16 mouse cellular contexts compared by ENCODE assay signal in genomic region chr6:48565693-48566310, GRCm38 (mm10). TPM values are rescaled to one million over a fixed set of nuclear protein-coding genes. Genes with fewer than 3 reads are reported as not detected.
A peak's percentile ranks its signal among the peaks of the same experiment; 100 is the strongest.
DNase-seq lines count a peak whose midpoint lies in the region; ATAC-seq and TF ChIP-seq lines count a peak whose summit lies in the region.
"Had no signal": no experiment of that assay in that cellular context is flagged by ENCODE, and none has a peak within 500 bp of the region (broad histone marks: within the 10 kb centered on the region; RNA-seq: fewer than 3 reads in every experiment).

No protein-coding gene starts in this region.

- DNase-seq in heart, embryonic 10.5 days (ENCODE audit: low spot score) = no peak
- no peak for DNase-seq in lung, postnatal 0 days (ENCODE audit: low spot score)
- DNase-seq in lung, adult 18-20 months = no peak
- DNase-seq in limb, embryonic 14.5 days (ENCODE audit: low spot score) = no peak
- no peak for DNase-seq in thymus, adult 18-20 months
- DNase-seq: embryo, embryonic 11 days; liver; lung, adult 2 months; thymus, postnatal 36 days had no signal

- TF ChIP-seq POLR2A in limb, embryonic 14.5 days (IDR thresholded peaks at IDR 0.05; ENCODE audit: borderline replicate concordance, extremely low read depth, insufficient read depth, insufficient read length) = no peak

- H3K9me3 ChIP-seq in heart, embryonic 12.5 days (replicated peaks) = no peaks in the 10 kb centered on the region
- no peaks in the 10 kb centered on the region; the same call in 1 of the 2 replicates for H3K9me3 ChIP-seq in heart, embryonic 10.5 days
- H3K9me3 ChIP-seq in intestine, embryonic 16.5 days (ENCODE audit: control insufficient read depth, low read length) = no peaks in the 10 kb centered on the region
- H3K9me3 ChIP-seq in intestine, embryonic 15.5 days = no peaks in the 10 kb centered on the region
- H3K9me3 ChIP-seq in lung, postnatal 0 days (ENCODE audit: low read length) = no peaks in the 10 kb centered on the region
- H3K9me3 ChIP-seq in limb, embryonic 14.5 days (ENCODE audit: control insufficient read depth, low read length) = no peaks in the 10 kb centered on the region
- H3K9me3 ChIP-seq: forebrain, embryonic 15.5 days had no signal

- WGBS in heart, embryonic 12.5 days = 84% methylated on average over 4 of the region's 4 CpGs
- WGBS in heart, embryonic 10.5 days = 92% methylated on average over 4 of the region's 4 CpGs
- 72% methylated on average over 4 of the region's 4 CpGs for WGBS in intestine, embryonic 16.5 days
- 73% methylated on average over 4 of the region's 4 CpGs for WGBS in intestine, embryonic 15.5 days
- WGBS in lung, postnatal 0 days = 89% methylated on average over 4 of the region's 4 CpGs
- WGBS in limb, embryonic 14.5 days = 75% methylated on average over 4 of the region's 4 CpGs

- H3K9ac ChIP-seq in heart, embryonic 12.5 days = no peak overlapping the region
- H3K9ac ChIP-seq in intestine, embryonic 16.5 days (ENCODE audit: low read depth, low read length) = no peak overlapping the region
- H3K9ac ChIP-seq in intestine, embryonic 15.5 days = no peak overlapping the region
- no peak overlapping the region for H3K9ac ChIP-seq in lung, postnatal 0 days (replicated peaks; ENCODE audit: low read depth)
- H3K9ac ChIP-seq in limb, embryonic 14.5 days (ENCODE audit: low read depth, low read length, severe bottlenecking) = no peak overlapping the region
- H3K9ac ChIP-seq: forebrain, embryonic 15.5 days had no signal

- no peak for ATAC-seq in heart, embryonic 12.5 days (ENCODE audit: insufficient number of reproducible peaks, low FRiP score)
- peak; percentile 12; the same call in 1 of the 2 replicates for ATAC-seq in intestine, embryonic 16.5 days
- ATAC-seq in intestine, embryonic 15.5 days = no peak
- peak; percentile 17; the same call in 1 of the 2 replicates for ATAC-seq in lung, postnatal 0 days
- ATAC-seq in limb, embryonic 14.5 days (ENCODE audit: low FRiP score, low read depth) = peak; percentile 24; the same call in 1 of the 2 replicates
- ATAC-seq: forebrain, embryonic 15.5 days; hindbrain, postnatal 0 days had no signal

- H3K27me3 ChIP-seq in heart, embryonic 12.5 days (replicated peaks) = no peaks in the 10 kb centered on the region
- H3K27me3 ChIP-seq in heart, embryonic 10.5 days (ENCODE audit: insufficient read depth, poor library complexity, severe bottlenecking) = no peaks in the 10 kb centered on the region
- H3K27me3 ChIP-seq in intestine, embryonic 16.5 days (replicated peaks; ENCODE audit: control insufficient read depth, insufficient read depth, low read length) = no peaks in the 10 kb centered on the region
- no peaks in the 10 kb centered on the region for H3K27me3 ChIP-seq in intestine, embryonic 15.5 days (replicated peaks)
- H3K27me3 ChIP-seq in lung, postnatal 0 days (replicated peaks; ENCODE audit: insufficient read depth, low read length) = no peaks in the 10 kb centered on the region
- H3K27me3 ChIP-seq in limb, embryonic 14.5 days (ENCODE audit: control insufficient read depth, insufficient read depth, low read length) = no peaks in the 10 kb centered on the region
- H3K27me3 ChIP-seq: CH12.LX; forebrain, embryonic 15.5 days had no signal

- H3K36me3 ChIP-seq in heart, embryonic 12.5 days = peaks cover 17% of the 10 kb centered on the region
- peaks cover 28% of the 10 kb centered on the region for H3K36me3 ChIP-seq in heart, embryonic 10.5 days
- H3K36me3 ChIP-seq in intestine, embryonic 16.5 days (ENCODE audit: control insufficient read depth, insufficient read depth, low read length) = no peaks in the 10 kb centered on the region; the same call in 1 of the 2 replicates
- H3K36me3 ChIP-seq in intestine, embryonic 15.5 days = 0 out of 2 replicates have a peak, but pooled peaks cover 4% of the 10 kb centered on the region
- no peaks in the 10 kb centered on the region for H3K36me3 ChIP-seq in lung, postnatal 0 days (ENCODE audit: insufficient read depth, low read length)
- peaks cover 12% of the 10 kb centered on the region; the same call in 1 of the 2 replicates for H3K36me3 ChIP-seq in limb, embryonic 14.5 days (ENCODE audit: control insufficient read depth, insufficient read depth, low read length)

- no peak for TF ChIP-seq CTCF in lung, postnatal 0 days (IDR thresholded peaks at IDR 0.05)

- peaks cover 41% of the 10 kb centered on the region for H3K4me1 ChIP-seq in heart, embryonic 12.5 days (replicated peaks)
- peaks cover 21% of the 10 kb centered on the region for H3K4me1 ChIP-seq in heart, embryonic 10.5 days
- peaks cover 15% of the 10 kb centered on the region for H3K4me1 ChIP-seq in intestine, embryonic 16.5 days (ENCODE audit: control insufficient read depth, insufficient read depth, low read length)
- H3K4me1 ChIP-seq in intestine, embryonic 15.5 days (replicated peaks) = peaks cover 22% of the 10 kb centered on the region
- H3K4me1 ChIP-seq in lung, postnatal 0 days (ENCODE audit: insufficient read depth, low read depth, low read length) = peaks cover 3% of the 10 kb centered on the region; the same call in 1 of the 2 replicates
- peaks cover 19% of the 10 kb centered on the region for H3K4me1 ChIP-seq in limb, embryonic 14.5 days (ENCODE audit: control insufficient read depth, insufficient read depth, low read length)

- peak overlapping the region; percentile 45 for H3K27ac ChIP-seq in heart, embryonic 12.5 days (ENCODE audit: poor library complexity, severe bottlenecking)
- no peak overlapping the region for H3K27ac ChIP-seq in heart, embryonic 10.5 days
- no peak overlapping the region for H3K27ac ChIP-seq in intestine, embryonic 16.5 days (ENCODE audit: low read length)
- no peak overlapping the region for H3K27ac ChIP-seq in intestine, embryonic 15.5 days
- no peak overlapping the region for H3K27ac ChIP-seq in lung, postnatal 0 days (ENCODE audit: low read length)
- 0 out of 2 replicates have a peak overlapping the region, but pooled peaks have one; percentile 14 for H3K27ac ChIP-seq in limb, embryonic 14.5 days (replicated peaks; ENCODE audit: low read depth, low read length)
- H3K27ac ChIP-seq: forebrain, embryonic 15.5 days; hindbrain, postnatal 0 days had no signal

- no peak overlapping the region for H3K4me2 ChIP-seq in heart, embryonic 12.5 days
- no peak overlapping the region for H3K4me2 ChIP-seq in intestine, embryonic 16.5 days (ENCODE audit: low read depth, low read length)
- H3K4me2 ChIP-seq in intestine, embryonic 15.5 days (replicated peaks) = no peak overlapping the region
- H3K4me2 ChIP-seq in lung, postnatal 0 days (replicated peaks; ENCODE audit: low read depth, low read length) = no peak overlapping the region
- no peak overlapping the region for H3K4me2 ChIP-seq in limb, embryonic 14.5 days (replicated peaks; ENCODE audit: low read depth, low read length, severe bottlenecking)
- H3K4me2 ChIP-seq: forebrain, embryonic 15.5 days had no signal

- no peak overlapping the region for H3K4me3 ChIP-seq in heart, embryonic 12.5 days
- H3K4me3 ChIP-seq in heart, embryonic 10.5 days = no peak overlapping the region
- no peak overlapping the region for H3K4me3 ChIP-seq in intestine, embryonic 16.5 days (ENCODE audit: low read length)
- H3K4me3 ChIP-seq in intestine, embryonic 15.5 days (replicated peaks) = no peak overlapping the region
- no peak overlapping the region for H3K4me3 ChIP-seq in lung, postnatal 0 days (ENCODE audit: low read depth, low read length)
- no peak overlapping the region for H3K4me3 ChIP-seq in limb, embryonic 14.5 days (replicated peaks; ENCODE audit: low read length)
- H3K4me3 ChIP-seq: forebrain, embryonic 15.5 days had no signal

- no peak for TF ChIP-seq EP300 in lung, postnatal 0 days (IDR thresholded peaks at IDR 0.05)

RNA-seq across cellular contexts. Expression of gene Rarres2, which starts 6.8 kb away (rescaled TPM):
- polyA plus RNA-seq in heart, embryonic 12.5 days (2016; fragmentation: Nextera tagmentation; extraction: Ambion mirVana) = 24.7 and 26.4 TPM in 2 replicates
- 10.5 and 18.2 TPM in 2 replicates for polyA plus RNA-seq in heart, embryonic 10.5 days (2016; fragmentation: Nextera tagmentation; extraction: Ambion mirVana)
- 105 and 109 TPM in 2 replicates for polyA plus RNA-seq in intestine, embryonic 16.5 days (2015; fragmentation: Nextera tagmentation; extraction: Ambion mirVana)
- 87.2 and 87.9 TPM in 2 replicates for polyA plus RNA-seq in intestine, embryonic 15.5 days (2015; fragmentation: Nextera tagmentation; extraction: Ambion mirVana)
- 301 and 319 TPM in 2 replicates for polyA plus RNA-seq in lung, postnatal 0 days (2015; fragmentation: Nextera tagmentation; extraction: Ambion mirVana)
- 15.2 and 19.7 TPM in 2 replicates for polyA plus RNA-seq in limb, embryonic 14.5 days (2012; rRNA removed)
- 16.1 and 21.3 TPM in 2 replicates for polyA plus RNA-seq in limb, embryonic 14.5 days (2014; fragmentation: Nextera tagmentation; extraction: Ambion mirVana)

RNA-seq across cellular contexts. Expression of gene Lrrc61, which starts 11.2 kb away (rescaled TPM):
- 8.6 and 9.1 TPM in 2 replicates for polyA plus RNA-seq in heart, embryonic 12.5 days (2016; fragmentation: Nextera tagmentation; extraction: Ambion mirVana)
- polyA plus RNA-seq in heart, embryonic 10.5 days (2016; fragmentation: Nextera tagmentation; extraction: Ambion mirVana) = 9.5 and 12.9 TPM in 2 replicates
- 10.4 and 12.5 TPM in 2 replicates for polyA plus RNA-seq in intestine, embryonic 16.5 days (2015; fragmentation: Nextera tagmentation; extraction: Ambion mirVana)
- 8.1 and 9.5 TPM in 2 replicates for polyA plus RNA-seq in intestine, embryonic 15.5 days (2015; fragmentation: Nextera tagmentation; extraction: Ambion mirVana)
- 4.2 and 4.7 TPM in 2 replicates for polyA plus RNA-seq in lung, postnatal 0 days (2015; fragmentation: Nextera tagmentation; extraction: Ambion mirVana)
- polyA plus RNA-seq in limb, embryonic 14.5 days (2012; rRNA removed) = 17.6 and 18.4 TPM in 2 replicates
- 5.9 and 6.7 TPM in 2 replicates for polyA plus RNA-seq in limb, embryonic 14.5 days (2014; fragmentation: Nextera tagmentation; extraction: Ambion mirVana)

RNA-seq across cellular contexts. Expression of gene Gm45021, which starts 23.6 kb away (rescaled TPM):
- polyA plus RNA-seq in heart, embryonic 12.5 days (2016; fragmentation: Nextera tagmentation; extraction: Ambion mirVana) = 1.5 TPM in 1 of 2 replicates, not detected in the other
- polyA plus RNA-seq in heart, embryonic 10.5 days (2016; fragmentation: Nextera tagmentation; extraction: Ambion mirVana) = not detected in 2 replicates
- polyA plus RNA-seq in intestine, embryonic 16.5 days (2015; fragmentation: Nextera tagmentation; extraction: Ambion mirVana) = not detected in 2 replicates
- not detected in 2 replicates for polyA plus RNA-seq in intestine, embryonic 15.5 days (2015; fragmentation: Nextera tagmentation; extraction: Ambion mirVana)
- polyA plus RNA-seq in lung, postnatal 0 days (2015; fragmentation: Nextera tagmentation; extraction: Ambion mirVana) = not detected in 2 replicates
- 0.78 TPM in 1 of 2 replicates, not detected in the other for polyA plus RNA-seq in limb, embryonic 14.5 days (2012; rRNA removed)
- polyA plus RNA-seq in limb, embryonic 14.5 days (2014; fragmentation: Nextera tagmentation; extraction: Ambion mirVana) = 0.94 TPM in 1 of 2 replicates, not detected in the other
- polyA plus RNA-seq: embryonic facial prominence, embryonic 14.5 days; forebrain, embryonic 15.5 days; hindbrain, postnatal 0 days; lung, adult 2 months had no signal

RNA-seq across cellular contexts. Expression of gene Repin1, which starts 27.9 kb away (rescaled TPM):
- 32.1 and 32.7 TPM in 2 replicates for polyA plus RNA-seq in heart, embryonic 12.5 days (2016; fragmentation: Nextera tagmentation; extraction: Ambion mirVana)
- polyA plus RNA-seq in heart, embryonic 10.5 days (2016; fragmentation: Nextera tagmentation; extraction: Ambion mirVana) = 31.9 and 33.2 TPM in 2 replicates
- 22.1 and 22.4 TPM in 2 replicates for polyA plus RNA-seq in intestine, embryonic 16.5 days (2015; fragmentation: Nextera tagmentation; extraction: Ambion mirVana)
- 23.6 and 24.9 TPM in 2 replicates for polyA plus RNA-seq in intestine, embryonic 15.5 days (2015; fragmentation: Nextera tagmentation; extraction: Ambion mirVana)
- 15.2 and 15.5 TPM in 2 replicates for polyA plus RNA-seq in lung, postnatal 0 days (2015; fragmentation: Nextera tagmentation; extraction: Ambion mirVana)
- polyA plus RNA-seq in limb, embryonic 14.5 days (2012; rRNA removed) = 35.2 and 55.3 TPM in 2 replicates
- 23.3 and 25.7 TPM in 2 replicates for polyA plus RNA-seq in limb, embryonic 14.5 days (2014; fragmentation: Nextera tagmentation; extraction: Ambion mirVana)

RNA-seq across cellular contexts. Expression of gene Gm44965, which starts 27.9 kb away (rescaled TPM):
- not detected in 2 replicates for polyA plus RNA-seq in heart, embryonic 12.5 days (2016; fragmentation: Nextera tagmentation; extraction: Ambion mirVana)
- 0.49 TPM in 1 of 2 replicates, not detected in the other for polyA plus RNA-seq in heart, embryonic 10.5 days (2016; fragmentation: Nextera tagmentation; extraction: Ambion mirVana)
- polyA plus RNA-seq in intestine, embryonic 16.5 days (2015; fragmentation: Nextera tagmentation; extraction: Ambion mirVana) = not detected in 2 replicates
- polyA plus RNA-seq in intestine, embryonic 15.5 days (2015; fragmentation: Nextera tagmentation; extraction: Ambion mirVana) = not detected in 2 replicates
- polyA plus RNA-seq in lung, postnatal 0 days (2015; fragmentation: Nextera tagmentation; extraction: Ambion mirVana) = not detected in 2 replicates
- not detected in 2 replicates for polyA plus RNA-seq in limb, embryonic 14.5 days (2012; rRNA removed)
- polyA plus RNA-seq in limb, embryonic 14.5 days (2014; fragmentation: Nextera tagmentation; extraction: Ambion mirVana) = not detected in 2 replicates
- polyA plus RNA-seq: embryonic facial prominence, embryonic 14.5 days; forebrain, embryonic 15.5 days; lung, adult 2 months had no signal

Comparison
In these comparisons a context has a peak if more than half of its experiments do, and no peak if none do; other contexts are left out.
1. ATAC-seq: peak in intestine, embryonic 16.5 days (single experiment), lung, postnatal 0 days (single experiment) and limb, embryonic 14.5 days (single experiment); none in heart, embryonic 12.5 days (single experiment) and intestine, embryonic 15.5 days (single experiment).
2. H3K27ac ChIP-seq: peak in heart, embryonic 12.5 days (single experiment) and limb, embryonic 14.5 days (single experiment); none in heart, embryonic 10.5 days (single experiment), intestine, embryonic 16.5 days (single experiment), intestine, embryonic 15.5 days (single experiment) and lung, postnatal 0 days (single experiment).